Comparison of ENCODE assay signal across 23 mouse cellular contexts in genomic region chr1:130726396-130726795, GRCm38 (mm10). TPM values are rescaled to one million over a fixed set of nuclear protein-coding genes. Genes with fewer than 3 reads are reported as not detected.
"Had no signal": no experiment of that assay in that cellular context is flagged by ENCODE, and none has a peak within 500 bp of the region (broad histone marks: within the 10 kb centered on the region; RNA-seq: fewer than 3 reads in every experiment).

No protein-coding gene starts in this region.

- H3K9me3 ChIP-seq: midbrain, embryonic 10.5 days; midbrain, embryonic 12.5 days; neural tube, embryonic 12.5 days had no signal

- DNase-seq: lung, adult 18-20 months; lung, embryonic 14.5 days; lung, postnatal 10 days; lung, postnatal 4 days; midbrain, embryonic 14.5 days; retina, postnatal 1 day; right cerebral cortex, postnatal 25 days; right cerebral cortex, postnatal 4 days; spleen, adult 18-20 months; thymus, adult 18-20 months; thymus, postnatal 14 days; thymus, postnatal 36 days had no signal

- H3K36me3 ChIP-seq: midbrain, embryonic 12.5 days; neural tube, embryonic 12.5 days had no signal

- ATAC-seq: midbrain, embryonic 16.5 days had no signal

- H3K27me3 ChIP-seq: midbrain, embryonic 12.5 days; neural tube, embryonic 12.5 days had no signal

- H3K4me3 ChIP-seq: midbrain, embryonic 10.5 days; midbrain, embryonic 12.5 days; myocyte; neural tube, embryonic 12.5 days had no signal

- H3K27ac ChIP-seq: midbrain, embryonic 10.5 days; midbrain, embryonic 12.5 days; neural tube, embryonic 12.5 days had no signal

- H3K4me2 ChIP-seq: lung, embryonic 14.5 days; midbrain, embryonic 12.5 days; neural tube, embryonic 12.5 days had no signal

- H3K4me1 ChIP-seq: neural tube, embryonic 12.5 days had no signal

- H3K9ac ChIP-seq: lung, embryonic 14.5 days; midbrain, embryonic 12.5 days; neural tube, embryonic 12.5 days had no signal

RNA-seq across cellular contexts. Expression of gene Gm29427, which starts 10.8 kb away (rescaled TPM):
- polyA plus RNA-seq: liver, embryonic 16.5 days; lung, embryonic 14.5 days; lung, embryonic 16.5 days; midbrain, embryonic 10.5 days; midbrain, embryonic 12.5 days; midbrain, embryonic 14.5 days; midbrain, embryonic 16.5 days; myocyte; neural tube, embryonic 12.5 days; neural tube, embryonic 14.5 days; small intestine, adult 2 months; stomach, embryonic 14.5 days; thymus, postnatal 0 days had no signal
